Mouse (Mus musculus): ENCODE measurements around the gene Tnr. TPM values are rescaled to one million over a fixed set of nuclear protein-coding genes. Genes with fewer than 3 reads are reported as not detected.

The Tnr gene
- total and polyA plus RNA-seq, 3 experiments, result 0.03 to 0.23 (median 0.06) TPM

- 64% methylated on average over 10 of the region's 10 CpGs for WGBS
- intact Hi-C loops (cut with DNase I), result no loop called here
- Histone ChIP-seq H3K9ac (ENCODE audit: low read depth, low read length) (no peak overlapping the region), H3K4me3 (no peak overlapping the region), H3K4me1 (ENCODE audit: control insufficient read depth, insufficient read depth, low read length) (no peaks in the 10 kb centered on the region), H3K36me3 (ENCODE audit: control insufficient read depth, insufficient read depth, low read length) (no peaks in the 10 kb centered on the region), H3K79me2 (replicated peaks; ENCODE audit: control insufficient read depth, insufficient read depth, low read length) (no peaks in the 10 kb centered on the region), H3K27me3 (ENCODE audit: control insufficient read depth, insufficient read depth, low read length) (no peaks in the 10 kb centered on the region), H3K27ac (no peak overlapping the region)
- DNase-seq, result no peak
- TF ChIP-seq EP300 (IDR thresholded peaks at IDR 0.05; ENCODE audit: insufficient read depth, low read depth, low read length), result no peak
- no peak for TF ChIP-seq CTCF (IDR thresholded peaks at IDR 0.05)
- TF ChIP-seq POLR2A (IDR thresholded peaks at IDR 0.05; ENCODE audit: insufficient read depth, low read depth, low read length), result no peak
These were observed 27.5 kb downstream of the Tnr start for GRCm38 (mm10) chr1:159551036-159551435.

GRCm38 (mm10) chr1:159551591-159552442 lies 28.2 kb downstream of the Tnr start:
- intact Hi-C loops (cut with DNase I), result no loop called here
- Histone ChIP-seq H3K27ac (no peak overlapping the region), H3K4me1 (ENCODE audit: control insufficient read depth, insufficient read depth, low read length) (no peaks in the 10 kb centered on the region), H3K9ac (ENCODE audit: low read depth, low read length) (no peak overlapping the region), H3K79me2 (replicated peaks; ENCODE audit: control insufficient read depth, insufficient read depth, low read length) (no peaks in the 10 kb centered on the region), H3K4me3 (no peak overlapping the region), H3K27me3 (ENCODE audit: control insufficient read depth, insufficient read depth, low read length) (no peaks in the 10 kb centered on the region), H3K36me3 (ENCODE audit: control insufficient read depth, insufficient read depth, low read length) (no peaks in the 10 kb centered on the region)
- TF ChIP-seq POLR2A (IDR thresholded peaks at IDR 0.05; ENCODE audit: insufficient read depth, low read depth, low read length) (no peak), EP300 (IDR thresholded peaks at IDR 0.05; ENCODE audit: insufficient read depth, low read depth, low read length) (no peak), CTCF (IDR thresholded peaks at IDR 0.05) (no peak)
- WGBS, result 54% methylated on average over 17 of the region's 17 CpGs
- no peak for DNase-seq

- H3K4me3 ChIP-seq, result no peak overlapping the region
- intact Hi-C loops (cut with DNase I), result no loop called here
- no peaks in the 10 kb centered on the region for H3K36me3 ChIP-seq (ENCODE audit: control insufficient read depth, insufficient read depth, low read length)
- H3K9ac ChIP-seq (ENCODE audit: low read depth, low read length), result no peak overlapping the region
- WGBS, result 73% methylated on average over 3 of the region's 3 CpGs
- TF ChIP-seq EP300 (IDR thresholded peaks at IDR 0.05; ENCODE audit: insufficient read depth, low read depth, low read length), result no peak
- no peak for TF ChIP-seq POLR2A (IDR thresholded peaks at IDR 0.05; ENCODE audit: insufficient read depth, low read depth, low read length)
- TF ChIP-seq CTCF (IDR thresholded peaks at IDR 0.05), result no peak
- H3K79me2 ChIP-seq (replicated peaks; ENCODE audit: control insufficient read depth, insufficient read depth, low read length), result no peaks in the 10 kb centered on the region
- H3K27me3 ChIP-seq (ENCODE audit: control insufficient read depth, insufficient read depth, low read length), result no peaks in the 10 kb centered on the region
- no peaks in the 10 kb centered on the region for H3K4me1 ChIP-seq (ENCODE audit: control insufficient read depth, insufficient read depth, low read length)
- no peak for DNase-seq
- H3K27ac ChIP-seq, result no peak overlapping the region
These were observed 38.0 kb downstream of the Tnr start for GRCm38 (mm10) chr1:159561616-159562015.

GRCm38 (mm10) chr1:159565129-159565528 lies 41.6 kb downstream of the Tnr start:
- H3K36me3 ChIP-seq (ENCODE audit: control insufficient read depth, insufficient read depth, low read length), result no peaks in the 10 kb centered on the region
- intact Hi-C loops (cut with DNase I), result no loop called here
- no peak overlapping the region for H3K27ac ChIP-seq
- no peak for DNase-seq
- no peaks in the 10 kb centered on the region for H3K79me2 ChIP-seq (replicated peaks; ENCODE audit: control insufficient read depth, insufficient read depth, low read length)
- H3K4me1 ChIP-seq (ENCODE audit: control insufficient read depth, insufficient read depth, low read length), result no peaks in the 10 kb centered on the region; the same call in 1 of the 2 replicates
- TF ChIP-seq POLR2A (IDR thresholded peaks at IDR 0.05; ENCODE audit: insufficient read depth, low read depth, low read length) (no peak), CTCF (IDR thresholded peaks at IDR 0.05) (no peak)
- no peak overlapping the region for H3K9ac ChIP-seq (ENCODE audit: low read depth, low read length)
- H3K4me3 ChIP-seq, result no peak overlapping the region
- no peaks in the 10 kb centered on the region for H3K27me3 ChIP-seq (ENCODE audit: control insufficient read depth, insufficient read depth, low read length)
- 90% methylated on average over 1 of the region's 1 CpGs for WGBS

- no peaks in the 10 kb centered on the region; the same call in 1 of the 2 replicates for H3K4me1 ChIP-seq (ENCODE audit: control insufficient read depth, insufficient read depth, low read length)
- H3K9ac ChIP-seq (ENCODE audit: low read depth, low read length), result no peak overlapping the region
- intact Hi-C loops (cut with DNase I), result no loop called here
- 86% methylated on average over 6 of the region's 6 CpGs for WGBS
- TF ChIP-seq POLR2A (IDR thresholded peaks at IDR 0.05; ENCODE audit: insufficient read depth, low read depth, low read length), result no peak
- TF ChIP-seq CTCF (IDR thresholded peaks at IDR 0.05), result peak; percentile 37
- TF ChIP-seq EP300 (IDR thresholded peaks at IDR 0.05; ENCODE audit: insufficient read depth, low read depth, low read length), result no peak
- no peak overlapping the region for H3K27ac ChIP-seq
- DNase-seq, result no peak
- H3K4me3 ChIP-seq, result no peak overlapping the region
- H3K79me2 ChIP-seq (replicated peaks; ENCODE audit: control insufficient read depth, insufficient read depth, low read length), result no peaks in the 10 kb centered on the region
- H3K27me3 ChIP-seq (ENCODE audit: control insufficient read depth, insufficient read depth, low read length), result no peaks in the 10 kb centered on the region
- no peaks in the 10 kb centered on the region for H3K36me3 ChIP-seq (ENCODE audit: control insufficient read depth, insufficient read depth, low read length)
These were observed 42.5 kb downstream of the Tnr start for GRCm38 (mm10) chr1:159566046-159566445.

- Histone ChIP-seq H3K36me3 (ENCODE audit: control insufficient read depth, insufficient read depth, low read length) (no peaks in the 10 kb centered on the region), H3K4me1 (ENCODE audit: control insufficient read depth, insufficient read depth, low read length) (no peaks in the 10 kb centered on the region; the same call in 1 of the 2 replicates), H3K4me3 (no peak overlapping the region), H3K9ac (ENCODE audit: low read depth, low read length) (no peak overlapping the region), H3K79me2 (replicated peaks; ENCODE audit: control insufficient read depth, insufficient read depth, low read length) (no peaks in the 10 kb centered on the region), H3K27ac (no peak overlapping the region), H3K27me3 (ENCODE audit: control insufficient read depth, insufficient read depth, low read length) (no peaks in the 10 kb centered on the region)
- no peak for DNase-seq
- 90% methylated on average over 7 of the region's 7 CpGs for WGBS
- intact Hi-C loops (cut with DNase I), result no loop called here
- TF ChIP-seq CTCF (IDR thresholded peaks at IDR 0.05) (no peak), EP300 (IDR thresholded peaks at IDR 0.05; ENCODE audit: insufficient read depth, low read depth, low read length) (no peak), POLR2A (IDR thresholded peaks at IDR 0.05; ENCODE audit: insufficient read depth, low read depth, low read length) (no peak)
These were observed 43.6 kb downstream of the Tnr start for GRCm38 (mm10) chr1:159567171-159567570.
